Mouse (Mus musculus): ENCODE measurements around the gene Ptcra. TPM values are rescaled to one million over a fixed set of nuclear protein-coding genes. Genes with fewer than 3 reads are reported as not detected.

Gene Ptcra
- total and polyA plus RNA-seq, 3 experiments, result 0.17 to 0.56 (median 0.34) TPM

DNA sequence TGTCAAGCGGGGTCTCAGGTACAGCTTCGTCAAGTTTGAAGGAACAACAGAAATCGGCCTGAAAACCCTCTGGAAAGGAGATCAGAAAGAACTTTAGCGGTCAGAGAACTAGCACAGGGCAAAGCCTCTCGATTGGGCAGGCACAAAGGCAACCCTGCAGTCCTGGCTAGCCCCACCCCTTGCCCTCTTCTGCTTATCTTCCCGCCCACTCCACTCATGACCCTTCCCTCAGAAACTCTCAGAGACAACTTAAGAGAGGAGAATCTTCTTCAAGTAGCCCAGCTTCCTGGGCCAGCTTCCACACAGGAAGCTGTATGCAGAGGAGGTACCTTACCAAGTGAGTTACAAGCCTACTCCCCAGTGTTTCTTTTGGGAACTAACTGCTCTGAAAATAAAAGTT is 38.2 kb upstream of the Ptcra start:
- Histone ChIP-seq H3K27me3 (replicated peaks) (no peaks in the 10 kb centered on the region), H3K27ac (ENCODE audit: insufficient read depth, low read depth) (no peak overlapping the region), H3K9me3 (replicated peaks; ENCODE audit: low read length) (no peaks in the 10 kb centered on the region), H3K4me3 (replicated peaks in 1 of 3; ENCODE audit: low read depth in 2 of 3, low read length in 2 of 3, poor library complexity in 1 of 3) (no peak overlapping the region), H3K9ac (ENCODE audit: insufficient read depth, low read depth) (no peak overlapping the region), H3K4me1 (ENCODE audit: control insufficient read depth in 1 of 2, insufficient read depth in 2 of 2) (peaks cover 0 to 16% of the 10 kb centered on the region in 2 experiments; a peak in 2 of 4 replicates), H3K36me3 (replicated peaks in 1 of 2; ENCODE audit: control insufficient read depth in 1 of 2, insufficient read depth in 1 of 2, low read length in 1 of 2) (peaks cover 39 to 78% of the 10 kb centered on the region in 2 experiments), H3K79me2 (replicated peaks; ENCODE audit: control insufficient read depth, extremely low read depth, insufficient read depth, poor library complexity, severe bottlenecking) (no peaks in the 10 kb centered on the region), H3K4me2 (ENCODE audit: insufficient read depth, low read depth, poor library complexity, severe bottlenecking) (no peak overlapping the region)
- in situ Hi-C loops (cut with MboI; ENCODE audit: low pct_ligation_motif_present, low pct_unique_long_range_greater_than_20kb, low sequenced_read_pairs) (no loop called here), dilution Hi-C loops (cut with MboI; ENCODE audit: extremely low pct_ligation_motif_present, extremely low pct_unique_long_range_greater_than_20kb, low sequenced_read_pairs) (no loop called here)
- TF ChIP-seq CTCF (conservative IDR thresholded peaks at IDR 0.05 in 1 of 2, IDR thresholded peaks at IDR 0.05 in 1 of 2; ENCODE audit: low read depth in 2 of 2, low read length in 2 of 2), result no peak
- DNase-seq (ENCODE audit: extremely low read depth), result no peak

DNA sequence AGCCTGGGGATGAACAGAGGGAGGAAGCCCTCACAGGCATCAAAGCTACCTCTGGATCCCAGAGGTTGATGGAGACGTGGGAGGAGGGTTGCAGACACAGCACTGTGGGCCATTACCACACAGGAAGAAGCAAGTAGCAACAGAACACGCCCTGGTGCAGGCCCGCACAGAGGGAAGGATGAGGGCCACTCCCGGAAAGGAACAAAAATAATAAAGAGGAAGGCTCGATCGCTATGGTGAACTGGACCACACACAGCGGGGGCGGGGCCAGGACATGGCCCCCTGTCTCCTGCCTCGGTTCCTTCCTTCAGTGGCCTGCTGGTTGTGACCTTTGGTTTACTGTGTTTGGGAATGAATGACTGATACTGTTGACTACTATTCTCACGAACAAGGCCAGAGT is 36.2 kb upstream of the Ptcra start:
- Histone ChIP-seq H3K27me3 (replicated peaks) (no peaks in the 10 kb centered on the region), H3K36me3 (replicated peaks in 1 of 2; ENCODE audit: control insufficient read depth in 1 of 2, insufficient read depth in 1 of 2, low read length in 1 of 2) (peaks cover 23 to 65% of the 10 kb centered on the region in 2 experiments)

DNA sequence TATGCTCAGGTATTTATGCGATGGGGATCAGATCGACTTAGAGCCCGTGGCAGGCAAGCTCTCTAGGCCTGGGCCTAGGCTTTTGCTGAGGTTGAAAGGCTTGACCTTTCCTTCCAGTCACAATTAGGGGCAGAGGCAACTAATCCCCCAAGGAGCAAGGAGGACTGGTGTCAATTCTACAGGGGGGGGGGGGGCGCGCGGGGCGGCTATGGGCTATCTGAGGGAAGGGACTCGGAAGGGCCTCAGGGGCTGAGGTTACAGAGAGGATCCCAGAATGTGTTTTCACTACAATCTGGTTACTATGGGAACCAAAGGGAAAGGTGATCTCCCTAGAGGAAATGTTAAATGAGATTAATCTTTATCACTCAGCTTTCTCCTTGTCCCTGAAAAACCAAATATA is 33.9 kb upstream of the Ptcra start:
- in situ Hi-C loops (cut with MboI; ENCODE audit: low pct_ligation_motif_present, low pct_unique_long_range_greater_than_20kb, low sequenced_read_pairs), result no loop called here

More for the DNA sequence above, 36.2 kb upstream of the Ptcra start:
- no peak overlapping the region for H3K9ac ChIP-seq (ENCODE audit: insufficient read depth, low read depth)
- in situ Hi-C loops (cut with MboI; ENCODE audit: low pct_ligation_motif_present, low pct_unique_long_range_greater_than_20kb, low sequenced_read_pairs), result no loop called here
- TF ChIP-seq TCF12 (IDR thresholded peaks at IDR 0.05; ENCODE audit: low read depth, low read length) (no peak), MEF2A (IDR thresholded peaks at IDR 0.05; ENCODE audit: borderline replicate concordance, low read depth, low read length) (no peak), CTCF (conservative IDR thresholded peaks at IDR 0.05 in 1 of 2, IDR thresholded peaks at IDR 0.05 in 1 of 2; ENCODE audit: low read depth in 2 of 2, low read length in 2 of 2) (no peak), MYC (IDR thresholded peaks at IDR 0.05; ENCODE audit: low read depth, low read length) (no peak), MAZ (IDR thresholded peaks at IDR 0.05; ENCODE audit: low read depth, low read length) (no peak)
- DNase-seq (ENCODE audit: extremely low read depth), result no peak
- H3K79me2 ChIP-seq (replicated peaks; ENCODE audit: control insufficient read depth, extremely low read depth, insufficient read depth, poor library complexity, severe bottlenecking), result no peaks in the 10 kb centered on the region
- no peak overlapping the region for H3K27ac ChIP-seq (ENCODE audit: insufficient read depth, low read depth)
- no peaks in the 10 kb centered on the region for H3K9me3 ChIP-seq (replicated peaks; ENCODE audit: low read length)
- H3K4me3 ChIP-seq (replicated peaks in 1 of 3; ENCODE audit: low read depth in 2 of 3, low read length in 2 of 3, poor library complexity in 1 of 3), result no peak overlapping the region
- H3K4me2 ChIP-seq (ENCODE audit: insufficient read depth, low read depth, poor library complexity, severe bottlenecking), result no peak overlapping the region
- H3K4me1 ChIP-seq (ENCODE audit: control insufficient read depth in 1 of 2, insufficient read depth in 2 of 2), result peaks cover 0 to 18% of the 10 kb centered on the region in 2 experiments; a peak in 2 of 4 replicates
- dilution Hi-C loops (cut with MboI; ENCODE audit: extremely low pct_ligation_motif_present, extremely low pct_unique_long_range_greater_than_20kb, low sequenced_read_pairs), result no loop called here

More for the DNA sequence above, 33.9 kb upstream of the Ptcra start:
- peaks cover 0 to 15% of the 10 kb centered on the region in 2 experiments; a peak in 2 of 4 replicates for H3K4me1 ChIP-seq (ENCODE audit: control insufficient read depth in 1 of 2, insufficient read depth in 2 of 2)
- no peak overlapping the region for H3K27ac ChIP-seq (ENCODE audit: insufficient read depth, low read depth)
- no peaks in the 10 kb centered on the region for H3K27me3 ChIP-seq (replicated peaks)
- no peak overlapping the region for H3K4me2 ChIP-seq (ENCODE audit: insufficient read depth, low read depth, poor library complexity, severe bottlenecking)
- no peaks in the 10 kb centered on the region for H3K79me2 ChIP-seq (replicated peaks; ENCODE audit: control insufficient read depth, extremely low read depth, insufficient read depth, poor library complexity, severe bottlenecking)
- no peak overlapping the region for H3K4me3 ChIP-seq (replicated peaks in 1 of 3; ENCODE audit: low read depth in 2 of 3, low read length in 2 of 3, poor library complexity in 1 of 3)
- no peak overlapping the region for H3K9ac ChIP-seq (ENCODE audit: insufficient read depth, low read depth)
- H3K36me3 ChIP-seq (replicated peaks in 1 of 2; ENCODE audit: control insufficient read depth in 1 of 2, insufficient read depth in 1 of 2, low read length in 1 of 2), result peaks cover 22 to 56% of the 10 kb centered on the region in 2 experiments
- dilution Hi-C loops (cut with MboI; ENCODE audit: extremely low pct_ligation_motif_present, extremely low pct_unique_long_range_greater_than_20kb, low sequenced_read_pairs), result no loop called here
- TF ChIP-seq GABPA (IDR thresholded peaks at IDR 0.05; ENCODE audit: insufficient replicate concordance, low read depth, low read length), result no peak
- TF ChIP-seq USF1 (IDR thresholded peaks at IDR 0.05; ENCODE audit: low read depth, low read length), result no peak
- TF ChIP-seq TCF12 (IDR thresholded peaks at IDR 0.05; ENCODE audit: low read depth, low read length), result no peak
- no peak for TF ChIP-seq MAFK (IDR thresholded peaks at IDR 0.05; ENCODE audit: insufficient replicate concordance, low read length)
- TF ChIP-seq MYC (IDR thresholded peaks at IDR 0.05; ENCODE audit: low read depth, low read length), result no peak
- no peak for TF ChIP-seq TBP (conservative IDR thresholded peaks at IDR 0.05; ENCODE audit: low read depth, low read length)
- no peak for TF ChIP-seq NELFE (IDR thresholded peaks at IDR 0.05; ENCODE audit: low read depth, low read length)
- TF ChIP-seq ZNF384 (IDR thresholded peaks at IDR 0.05; ENCODE audit: low read depth, low read length), result no peak
- no peak for TF ChIP-seq EP300 (IDR thresholded peaks at IDR 0.05; ENCODE audit: low read length)
- no peak for TF ChIP-seq USF2 (conservative IDR thresholded peaks at IDR 0.05; ENCODE audit: low read depth, low read length)
- no peak for TF ChIP-seq POLR2A (IDR thresholded peaks at IDR 0.05; ENCODE audit: low read depth, low read length)
- no peak for TF ChIP-seq CTCF (conservative IDR thresholded peaks at IDR 0.05 in 1 of 2, IDR thresholded peaks at IDR 0.05 in 1 of 2; ENCODE audit: low read depth in 2 of 2, low read length in 2 of 2)
- no peak for TF ChIP-seq POLR2AphosphoS2 (IDR thresholded peaks at IDR 0.05; ENCODE audit: low read depth, low read length)
- no peak for TF ChIP-seq MAZ (IDR thresholded peaks at IDR 0.05; ENCODE audit: low read depth, low read length)
- TF ChIP-seq E2F4 (IDR thresholded peaks at IDR 0.05; ENCODE audit: insufficient replicate concordance, low read depth, low read length), result no peak
- no peak for TF ChIP-seq ZMIZ1 (IDR thresholded peaks at IDR 0.05; ENCODE audit: low read depth, low read length)
- no peak for DNase-seq (ENCODE audit: extremely low read depth)
- no peaks in the 10 kb centered on the region for H3K9me3 ChIP-seq (replicated peaks; ENCODE audit: low read length)
